Mouse (Mus musculus): ENCODE data around the gene Tubgcp6. TPM values are rescaled to one million over a fixed set of nuclear protein-coding genes. Genes with fewer than 3 reads are reported as not detected.
A peak's percentile ranks its signal among the peaks of the same experiment; 100 is the strongest.

Gene Tubgcp6
- 14.7 and 17.8 TPM in 2 replicates for polyA plus RNA-seq (2015; fragmentation: Nextera tagmentation; extraction: Ambion mirVana)

- WGBS: 0% methylated on average over 47 of the region's 47 CpGs
- Histone ChIP-seq H3K9me3 (ENCODE audit: low read length) (no peaks in the 10 kb centered on the region), H3K4me3 (ENCODE audit: low read length) (peak within 1 kb of the TSS; percentile 95), H3K4me1 (ENCODE audit: insufficient read depth, low read length) (peaks cover 35% of the 10 kb centered on the region), H3K4me2 (replicated peaks; ENCODE audit: low read depth, low read length) (peak within 1 kb of the TSS; percentile 92), H3K36me3 (ENCODE audit: insufficient read depth, low read length) (peaks cover 9% of the 10 kb centered on the region; the same call in 1 of the 2 replicates), H3K27me3 (ENCODE audit: insufficient read depth, low read length) (no peaks in the 10 kb centered on the region), H3K9ac (replicated peaks; ENCODE audit: low read length) (peak within 1 kb of the TSS; percentile 85), H3K27ac (ENCODE audit: low read length) (peak within 1 kb of the TSS; percentile 74)
- peak; percentile 80 for ATAC-seq (ENCODE audit: low FRiP score, low TSS enrichment)
Observed at GRCm38 (mm10) chr15:89122649-89123366, at the start of gene Tubgcp6. Tubgcp6 (minus strand) TSS chr15:89123112.

- H3K27me3 ChIP-seq (ENCODE audit: insufficient read depth, low read length): no peaks in the 10 kb centered on the region
- peak overlapping the region; percentile 58 for H3K4me3 ChIP-seq (ENCODE audit: low read length)
- H3K36me3 ChIP-seq (ENCODE audit: insufficient read depth, low read length): peaks cover 7% of the 10 kb centered on the region
- peak overlapping the region; percentile 99 for H3K4me2 ChIP-seq (replicated peaks; ENCODE audit: low read depth, low read length)
- H3K4me1 ChIP-seq (ENCODE audit: insufficient read depth, low read length): peaks cover 90% of the 10 kb centered on the region
- peak overlapping the region; percentile 72 for H3K9ac ChIP-seq (replicated peaks; ENCODE audit: low read length)
- 52% methylated on average over 17 of the region's 17 CpGs for WGBS
- ATAC-seq (ENCODE audit: low FRiP score, low TSS enrichment): no peak
- H3K9me3 ChIP-seq (ENCODE audit: low read length): no peaks in the 10 kb centered on the region
- peak overlapping the region; percentile 66 for H3K27ac ChIP-seq (ENCODE audit: low read length)
Observed at GRCm38 (mm10) chr15:89172276-89172935, 49.5 kb upstream of the Tubgcp6 start.

- ATAC-seq (ENCODE audit: low FRiP score, low TSS enrichment): no peak
- WGBS: 86% methylated on average over 5 of the region's 5 CpGs
Observed at GRCm38 (mm10) chr15:89171526-89172051, 48.7 kb upstream of the Tubgcp6 start.

GRCm38 (mm10) chr15:89170102-89170501 is 47.2 kb upstream of the Tubgcp6 start:
- no peak for ATAC-seq (ENCODE audit: low FRiP score, low TSS enrichment)
- Histone ChIP-seq H3K27me3 (ENCODE audit: insufficient read depth, low read length) (no peaks in the 10 kb centered on the region), H3K4me3 (ENCODE audit: low read length) (no peak overlapping the region), H3K9ac (replicated peaks; ENCODE audit: low read length) (0 out of 2 replicates have a peak overlapping the region, but pooled peaks have one; percentile 17), H3K4me2 (replicated peaks; ENCODE audit: low read depth, low read length) (peak overlapping the region; percentile 7; the same call in 1 of the 2 replicates), H3K4me1 (ENCODE audit: insufficient read depth, low read length) (peaks cover 67% of the 10 kb centered on the region), H3K9me3 (ENCODE audit: low read length) (no peaks in the 10 kb centered on the region), H3K36me3 (ENCODE audit: insufficient read depth, low read length) (peaks cover 30% of the 10 kb centered on the region), H3K27ac (ENCODE audit: low read length) (peak overlapping the region; percentile 92)
- 50% methylated on average over 3 of the region's 3 CpGs for WGBS

More at GRCm38 (mm10) chr15:89171526-89172051, 48.7 kb upstream of the Tubgcp6 start:
- no peak overlapping the region for H3K4me2 ChIP-seq (replicated peaks; ENCODE audit: low read depth, low read length)
- peaks cover 82% of the 10 kb centered on the region for H3K4me1 ChIP-seq (ENCODE audit: insufficient read depth, low read length)
- no peaks in the 10 kb centered on the region for H3K27me3 ChIP-seq (ENCODE audit: insufficient read depth, low read length)
- no peak overlapping the region for H3K4me3 ChIP-seq (ENCODE audit: low read length)
- no peak overlapping the region for H3K27ac ChIP-seq (ENCODE audit: low read length)
- peaks cover 15% of the 10 kb centered on the region for H3K36me3 ChIP-seq (ENCODE audit: insufficient read depth, low read length)
- no peaks in the 10 kb centered on the region for H3K9me3 ChIP-seq (ENCODE audit: low read length)
- H3K9ac ChIP-seq (replicated peaks; ENCODE audit: low read length): peak overlapping the region; percentile 72; the same call in 1 of the 2 replicates

GRCm38 (mm10) chr15:89169431-89169830 is 46.5 kb upstream of the Tubgcp6 start:
- peak; percentile 83 for ATAC-seq (ENCODE audit: low FRiP score, low TSS enrichment)
- Histone ChIP-seq H3K4me1 (ENCODE audit: insufficient read depth, low read length) (peaks cover 60% of the 10 kb centered on the region), H3K27me3 (ENCODE audit: insufficient read depth, low read length) (no peaks in the 10 kb centered on the region), H3K4me3 (ENCODE audit: low read length) (peak overlapping the region; percentile 16), H3K27ac (ENCODE audit: low read length) (peak overlapping the region; percentile 92), H3K9ac (replicated peaks; ENCODE audit: low read length) (peak overlapping the region; percentile 42), H3K9me3 (ENCODE audit: low read length) (no peaks in the 10 kb centered on the region), H3K36me3 (ENCODE audit: insufficient read depth, low read length) (peaks cover 36% of the 10 kb centered on the region), H3K4me2 (replicated peaks; ENCODE audit: low read depth, low read length) (peak overlapping the region; percentile 7)
- WGBS: 5% methylated on average over 10 of the region's 10 CpGs

- no peaks in the 10 kb centered on the region for H3K27me3 ChIP-seq (ENCODE audit: insufficient read depth, low read length)
- H3K4me3 ChIP-seq (ENCODE audit: low read length): peak overlapping the region; percentile 16; the same call in 1 of the 2 replicates
- no peaks in the 10 kb centered on the region for H3K9me3 ChIP-seq (ENCODE audit: low read length)
- WGBS: 55% methylated on average over 10 of the region's 10 CpGs
- ATAC-seq (ENCODE audit: low FRiP score, low TSS enrichment): no peak
- peak overlapping the region; percentile 42 for H3K9ac ChIP-seq (replicated peaks; ENCODE audit: low read length)
- peak overlapping the region; percentile 7 for H3K4me2 ChIP-seq (replicated peaks; ENCODE audit: low read depth, low read length)
- peak overlapping the region; percentile 92 for H3K27ac ChIP-seq (ENCODE audit: low read length)
- H3K4me1 ChIP-seq (ENCODE audit: insufficient read depth, low read length): peaks cover 55% of the 10 kb centered on the region
- H3K36me3 ChIP-seq (ENCODE audit: insufficient read depth, low read length): peaks cover 41% of the 10 kb centered on the region
Observed at GRCm38 (mm10) chr15:89168922-89169321, 46.0 kb upstream of the Tubgcp6 start.

- 94% methylated on average over 12 of the region's 12 CpGs for WGBS
- no peaks in the 10 kb centered on the region for H3K27me3 ChIP-seq (ENCODE audit: insufficient read depth, low read length)
- no peak for ATAC-seq (ENCODE audit: low FRiP score, low TSS enrichment)
- peaks cover 75% of the 10 kb centered on the region for H3K36me3 ChIP-seq (ENCODE audit: insufficient read depth, low read length)
- H3K9me3 ChIP-seq (ENCODE audit: low read length): no peaks in the 10 kb centered on the region
- no peak overlapping the region for H3K4me3 ChIP-seq (ENCODE audit: low read length)
- H3K4me2 ChIP-seq (replicated peaks; ENCODE audit: low read depth, low read length): no peak overlapping the region
- H3K9ac ChIP-seq (replicated peaks; ENCODE audit: low read length): no peak overlapping the region
- H3K4me1 ChIP-seq (ENCODE audit: insufficient read depth, low read length): peaks cover 30% of the 10 kb centered on the region
- H3K27ac ChIP-seq (ENCODE audit: low read length): no peak overlapping the region
Observed at GRCm38 (mm10) chr15:89165478-89165877, 42.6 kb upstream of the Tubgcp6 start.

GRCm38 (mm10) chr15:89161397-89161796 is 38.5 kb upstream of the Tubgcp6 start:
- WGBS: 78% methylated on average over 9 of the region's 9 CpGs
- H3K27ac ChIP-seq (ENCODE audit: low read length): peak overlapping the region; percentile 33; the same call in 1 of the 2 replicates

GRCm38 (mm10) chr15:89158516-89158915 is 35.6 kb upstream of the Tubgcp6 start:
- 93% methylated on average over 16 of the region's 16 CpGs for WGBS
- Histone ChIP-seq H3K4me1 (ENCODE audit: insufficient read depth, low read length) (peaks cover 7% of the 10 kb centered on the region; the same call in 1 of the 2 replicates), H3K36me3 (ENCODE audit: insufficient read depth, low read length) (peaks cover 97% of the 10 kb centered on the region), H3K27ac (ENCODE audit: low read length) (no peak overlapping the region), H3K27me3 (ENCODE audit: insufficient read depth, low read length) (no peaks in the 10 kb centered on the region), H3K9me3 (ENCODE audit: low read length) (no peaks in the 10 kb centered on the region), H3K9ac (replicated peaks; ENCODE audit: low read length) (no peak overlapping the region), H3K4me2 (replicated peaks; ENCODE audit: low read depth, low read length) (no peak overlapping the region), H3K4me3 (ENCODE audit: low read length) (no peak overlapping the region)
- ATAC-seq (ENCODE audit: low FRiP score, low TSS enrichment): no peak

More at GRCm38 (mm10) chr15:89161397-89161796, 38.5 kb upstream of the Tubgcp6 start:
- Histone ChIP-seq H3K9ac (replicated peaks; ENCODE audit: low read length) (no peak overlapping the region), H3K4me3 (ENCODE audit: low read length) (no peak overlapping the region), H3K36me3 (ENCODE audit: insufficient read depth, low read length) (peaks cover 98% of the 10 kb centered on the region), H3K9me3 (ENCODE audit: low read length) (no peaks in the 10 kb centered on the region), H3K27me3 (ENCODE audit: insufficient read depth, low read length) (no peaks in the 10 kb centered on the region), H3K4me2 (replicated peaks; ENCODE audit: low read depth, low read length) (no peak overlapping the region), H3K4me1 (ENCODE audit: insufficient read depth, low read length) (peaks cover 7% of the 10 kb centered on the region; the same call in 1 of the 2 replicates)
- ATAC-seq (ENCODE audit: low FRiP score, low TSS enrichment): peak; percentile 25; the same call in 1 of the 2 replicates

All from kidney, embryonic 16.5 days (tissue).